Mouse (Mus musculus) heart, adult 2 months (tissue): Measurements from ENCODE around the gene Hes6. TPM values are rescaled to one million over a fixed set of nuclear protein-coding genes. Genes with fewer than 3 reads are reported as not detected.
A peak's percentile ranks its signal among the peaks of the same experiment; 100 is the strongest.

Experiments
- DNase-seq, 2 experiments: peaks; one replicate each; pipeline ENCODE4 v3.0.0; 2021
- H3K27ac ChIP-seq: fragments of 200-600 bp; 2 replicates; pipeline ENCODE4 v1.8.1; 2022
- H3K27me3 ChIP-seq: fragments of 200-500 bp; 2 replicates; pipeline ENCODE4 v1.6.1; 2012; ENCODE audit warnings: mild to moderate bottlenecking, low read length, inconsistent platforms, mixed read lengths; ENCODE audit not compliant: control insufficient read depth, insufficient read depth
- H3K36me3 ChIP-seq: fragments of 200-500 bp; 2 replicates; pipeline ENCODE4 v1.6.1; 2012; ENCODE audit warnings: low read length, inconsistent platforms; ENCODE audit not compliant: control insufficient read depth, insufficient read depth
- H3K4me1 ChIP-seq: fragments of 200-500 bp; 2 replicates; pipeline ENCODE4 v1.6.1; 2011; ENCODE audit warnings: low read length; ENCODE audit not compliant: control insufficient read depth, insufficient read depth
- H3K4me3 ChIP-seq: fragments of 200-600 bp; 2 replicates; pipeline ENCODE4 v1.8.1; 2022
- H3K79me2 ChIP-seq: fragments of 200-500 bp; replicated peaks from 2 replicates; pipeline ENCODE4 v1.6.1; 2012; ENCODE audit warnings: mild to moderate bottlenecking, inconsistent platforms, low read length, moderate library complexity, mixed read lengths; ENCODE audit not compliant: control insufficient read depth, insufficient read depth
- H3K9ac ChIP-seq: fragments of 200-500 bp; 2 replicates; pipeline ENCODE4 v1.6.1; 2012; ENCODE audit warnings: low read depth, mild to moderate bottlenecking, control low read depth, inconsistent platforms, low read length, mixed read lengths
- CTCF ChIP-seq: fragments of 200-600 bp; IDR thresholded peaks from 2 replicates; pipeline ENCODE4 v1.8.1; 2022; ENCODE audit warnings: antibody characterized with exemption, mild to moderate bottlenecking, moderate library complexity
- EP300 ChIP-seq: fragments of 200-500 bp; IDR thresholded peaks from 2 replicates; pipeline ENCODE4 v1.6.1; 2011; ENCODE audit warnings: low read depth, low read length, control low read depth; ENCODE audit not compliant: insufficient read depth
- POLR2A ChIP-seq: fragments of 200-500 bp; IDR thresholded peaks from 2 replicates; pipeline ENCODE4 v1.6.1; 2011; ENCODE audit warnings: mild to moderate bottlenecking, low read depth, low read length, control low read depth; ENCODE audit not compliant: insufficient read depth
- WGBS: fragments of 180-500 bp; shearing (Covaris S2); methylation state at CpG from one replicate; pipeline ENCODE4 v1.1.7; 2018; 5-methylcytosine and 5-hydroxymethylcytosine counted together
- intact Hi-C: fragments of 180-260 bp; cut with DNase I; formaldehyde crosslinking; loops from one replicate; pipeline ENCODE4 v1.15.1; 2025
- polyA plus RNA-seq: library from polyadenylated mRNA; depleted of rRNA; stranded (reverse); fragments of >200 nt; gene quantifications from 2 replicates; pipeline ENCODE4 v1.2.3, GENCODE M21; 2012; rRNA removed
- total RNA-seq, 2 experiments: library from RNA; stranded (reverse); gene quantifications; 2 replicates each; pipeline ENCODE4 v1.2.3; 2021

The Hes6 gene
- total and polyA plus RNA-seq, 3 experiments, result 17.4 to 25.8 (median 18.2) TPM

- Histone ChIP-seq H3K79me2 (no peaks in the 10 kb centered on the region), H3K4me1 (no peaks in the 10 kb centered on the region), H3K27me3 (no peaks in the 10 kb centered on the region), H3K36me3 (no peaks in the 10 kb centered on the region), H3K4me3 (peak within 1 kb of the TSS; percentile 45), H3K27ac (no peak within 1 kb of the TSS), H3K9ac (peak within 1 kb of the TSS; percentile 37)
- intact Hi-C loops, result loop anchor here (5.0 kb wide), 1 partner anchor 116 kb away; no protein-coding TSS in a partner anchor
- WGBS, result 3% methylated on average over 67 of the region's 68 CpGs
- TF ChIP-seq CTCF (peak; percentile 97), EP300 (no peak), POLR2A (no peak)
- DNase-seq, result peak; percentile 75 to 82
Observed at GRCm38 (mm10) chr1:91366215-91367108, 47.4 kb downstream of the Hes6 start, which contains the start of gene Erfe. TSS of gene Erfe (plus strand) at chr1:91366430.

- no peak for TF ChIP-seq EP300
- no peak for TF ChIP-seq POLR2A
- intact Hi-C loops, result loop anchor here (5.0 kb wide), 1 partner anchor 116 kb away; no protein-coding TSS in a partner anchor
- Histone ChIP-seq H3K9ac (no peak overlapping the region), H3K4me1 (no peaks in the 10 kb centered on the region), H3K27me3 (no peaks in the 10 kb centered on the region), H3K36me3 (no peaks in the 10 kb centered on the region), H3K79me2 (no peaks in the 10 kb centered on the region), H3K4me3 (peak overlapping the region; percentile 45; the same call in 1 of the 2 replicates), H3K27ac (no peak overlapping the region)
- DNase-seq, result no peak
- 38% methylated on average over 8 of the region's 8 CpGs for WGBS
Observed at GRCm38 (mm10) chr1:91365816-91366214, 48.0 kb downstream of the Hes6 start.

- no peaks in the 10 kb centered on the region for H3K79me2 ChIP-seq
- H3K4me1 ChIP-seq, result no peaks in the 10 kb centered on the region
- H3K27ac ChIP-seq, result no peak overlapping the region
- no peak for DNase-seq
- H3K9ac ChIP-seq, result no peak overlapping the region
- WGBS, result 84% methylated on average over 16 of the region's 16 CpGs
- intact Hi-C loops, result loop anchor here (5.0 kb wide), 1 partner anchor 117 kb away; no protein-coding TSS in a partner anchor
- TF ChIP-seq EP300, result no peak
- TF ChIP-seq POLR2A, result no peak
- TF ChIP-seq CTCF, result no peak
- no peaks in the 10 kb centered on the region for H3K27me3 ChIP-seq
- no peaks in the 10 kb centered on the region for H3K36me3 ChIP-seq
- no peak overlapping the region for H3K4me3 ChIP-seq
Observed at GRCm38 (mm10) chr1:91364822-91365644, 48.8 kb downstream of the Hes6 start.

GRCm38 (mm10) chr1:91362113-91362512, 51.7 kb downstream of the Hes6 start:
- DNase-seq, result no peak
- Histone ChIP-seq H3K36me3 (no peaks in the 10 kb centered on the region), H3K9ac (no peak overlapping the region), H3K27ac (no peak overlapping the region), H3K79me2 (no peaks in the 10 kb centered on the region), H3K4me3 (no peak overlapping the region), H3K4me1 (no peaks in the 10 kb centered on the region), H3K27me3 (no peaks in the 10 kb centered on the region)
- intact Hi-C loops, result no loop called here
- TF ChIP-seq POLR2A (no peak), CTCF (no peak), EP300 (no peak)
- 77% methylated on average over 5 of the region's 5 CpGs for WGBS

Other genes with a start within 250 kb of the Hes6 start
- gene Ramp1, start 234.2 kb downstream of the Hes6 start, total RNA-seq, result 1 to 10 TPM; 4.5 to 5.8 TPM
- 9.2 and 20.2 TPM in 2 replicates for gene Ramp1, start 234.2 kb downstream of the Hes6 start, polyA plus RNA-seq
- gene Ube2f, start 163.7 kb downstream of the Hes6 start, total RNA-seq, result 10 to 100 TPM; 43.1 to 48.1 TPM
- 39.4 and 62.5 TPM in 2 replicates for gene Ube2f, start 163.7 kb downstream of the Hes6 start, polyA plus RNA-seq
- gene Scly, start 115.7 kb downstream of the Hes6 start, total RNA-seq, result 10 to 100 TPM; 17.0 to 19.2 TPM
- 14.4 and 18.3 TPM in 2 replicates for gene Scly, start 115.7 kb downstream of the Hes6 start, polyA plus RNA-seq
- gene Espnl, start 92.0 kb downstream of the Hes6 start, total RNA-seq, result not detected
- gene Espnl, start 92.0 kb downstream of the Hes6 start, polyA plus RNA-seq, result 0.06 TPM in 2 replicates
- 10 to 100 TPM; 34.7 to 46.0 TPM for gene Klhl30, start 63.0 kb downstream of the Hes6 start, total RNA-seq
- 59.8 and 72.0 TPM in 2 replicates for gene Klhl30, start 63.0 kb downstream of the Hes6 start, polyA plus RNA-seq
- under 1 TPM in 1 of 2 experiments, not detected in 1; 0.09 TPM for gene Erfe, start 47.6 kb downstream of the Hes6 start, total RNA-seq
- gene Erfe, start 47.6 kb downstream of the Hes6 start, polyA plus RNA-seq, result 0.29 TPM in 2 replicates
- gene Ilkap, start 15.2 kb downstream of the Hes6 start, total RNA-seq, result 10 to 100 TPM; 47.3 to 49.0 TPM
- 36.6 and 43.6 TPM in 2 replicates for gene Ilkap, start 15.2 kb downstream of the Hes6 start, polyA plus RNA-seq
- 10 to 100 TPM in 1 of 2 experiments, 1 to 10 TPM in 1; 3.8 to 13.8 TPM for gene Per2, start 45.3 kb upstream of the Hes6 start, total RNA-seq
- 5.3 and 6.3 TPM in 2 replicates for gene Per2, start 45.3 kb upstream of the Hes6 start, polyA plus RNA-seq
- gene Traf3ip1, start 80.6 kb upstream of the Hes6 start, total RNA-seq, result 1 to 10 TPM; 5.0 to 5.1 TPM
- gene Traf3ip1, start 80.6 kb upstream of the Hes6 start, polyA plus RNA-seq, result 5.0 and 5.3 TPM in 2 replicates
- 10 to 100 TPM; 17.9 to 19.4 TPM for gene Asb1, start 126.5 kb upstream of the Hes6 start, total RNA-seq
- 8.1 and 13.1 TPM in 2 replicates for gene Asb1, start 126.5 kb upstream of the Hes6 start, polyA plus RNA-seq